Mouse (Mus musculus) stomach, embryonic 16.5 days (tissue): Measurements from ENCODE around the gene Olfr1511. TPM values are rescaled to one million over a fixed set of nuclear protein-coding genes. Genes with fewer than 3 reads are reported as not detected.

Experiments used
- polyA plus RNA-seq: library from polyadenylated mRNA; unstranded; fragments of >200 nt; fragmentation: Nextera tagmentation; extraction: Ambion mirVana; gene quantifications from 2 replicates; pipeline ENCODE4 v1.2.1, GENCODE M21; 2015

The Olfr1511 gene
- polyA plus RNA-seq, 1 experiment from 2014 or later = not detected

Other genes with a start within 250 kb of the Olfr1511 start
- 39.8 and 40.7 TPM in 2 replicates for gene Supt16, start 200.0 kb downstream of the Olfr1511 start, polyA plus RNA-seq
- gene Chd8, start 139.6 kb downstream of the Olfr1511 start, polyA plus RNA-seq = 27.9 and 31.8 TPM in 2 replicates
- 36.2 and 39.7 TPM in 2 replicates for gene Tox4, start 118.2 kb downstream of the Olfr1511 start, polyA plus RNA-seq
- 15.8 and 19.6 TPM in 2 replicates for gene Rab2b, start 117.8 kb downstream of the Olfr1511 start, polyA plus RNA-seq
- gene Mettl3, start 92.3 kb downstream of the Olfr1511 start, polyA plus RNA-seq = 38.8 and 41.8 TPM in 2 replicates
- 8.8 and 9.3 TPM in 2 replicates for gene Sall2, start 68.6 kb downstream of the Olfr1511 start, polyA plus RNA-seq
- gene Olfr1513, start 41.0 kb downstream of the Olfr1511 start, polyA plus RNA-seq = not detected in 2 replicates
- gene Olfr1512, start 18.2 kb downstream of the Olfr1511 start, polyA plus RNA-seq = not detected in 2 replicates
- gene Olfr1510, start 17.0 kb upstream of the Olfr1511 start, polyA plus RNA-seq = 0.15 and 0.22 TPM in 2 replicates
- not detected in 2 replicates for gene Olfr1509, start 45.6 kb upstream of the Olfr1511 start, polyA plus RNA-seq
- gene Olfr1508, start 70.1 kb upstream of the Olfr1511 start, polyA plus RNA-seq = not detected in 2 replicates
- gene Olfr1507, start 98.4 kb upstream of the Olfr1511 start, polyA plus RNA-seq = not detected in 2 replicates